22 mouse cellular contexts compared by ENCODE assay signal in the genomic region with DNA sequence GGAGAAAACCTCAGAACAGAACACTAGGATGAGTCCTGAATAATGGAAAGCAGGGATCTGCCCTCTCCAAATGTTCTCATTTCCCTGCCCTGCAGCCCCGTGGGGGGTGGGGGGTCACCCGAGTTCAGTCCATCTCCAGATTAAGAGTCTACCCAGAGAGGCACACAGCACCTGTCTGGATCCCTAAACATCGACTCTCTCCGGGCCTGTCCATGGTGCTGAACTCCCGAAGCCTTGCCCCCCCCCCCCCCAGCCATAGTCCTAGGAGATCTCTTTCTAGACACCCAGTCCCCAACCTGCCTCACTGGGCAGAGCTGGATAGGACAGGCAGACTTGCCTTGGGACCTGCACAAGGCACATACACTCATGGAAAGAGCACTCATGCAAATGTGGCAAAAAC. TPM values are rescaled to one million over a fixed set of nuclear protein-coding genes. Genes with fewer than 3 reads are reported as not detected.
DNase-seq lines count a peak whose midpoint lies in the region; ATAC-seq and TF ChIP-seq lines count a peak whose summit lies in the region.
"Had no signal": no experiment of that assay in that cellular context is flagged by ENCODE, and none has a peak within 500 bp of the region (broad histone marks: within the 10 kb centered on the region; RNA-seq: fewer than 3 reads in every experiment).

No protein-coding gene starts in this region.

- H3K9me3 ChIP-seq in lung, embryonic 14.5 days (ENCODE audit: low read depth, low read length) = no peaks in the 10 kb centered on the region
- no peaks in the 10 kb centered on the region for H3K9me3 ChIP-seq in neural tube, embryonic 11.5 days (ENCODE audit: control insufficient read depth, low read length)
- H3K9me3 ChIP-seq: G1E had no signal

- H3K27ac ChIP-seq in lung, embryonic 14.5 days (ENCODE audit: low read depth) = no peak overlapping the region
- H3K27ac ChIP-seq in neural tube, embryonic 11.5 days (ENCODE audit: low read depth, low read length) = no peak overlapping the region

- no peaks in the 10 kb centered on the region for H3K36me3 ChIP-seq in lung, embryonic 14.5 days (ENCODE audit: insufficient read depth)
- no peaks in the 10 kb centered on the region for H3K36me3 ChIP-seq in neural tube, embryonic 11.5 days (ENCODE audit: control insufficient read depth, insufficient read depth, low read length)
- H3K36me3 ChIP-seq: G1E had no signal

- no peak for TF ChIP-seq POLR2A in lung, adult 2 months (IDR thresholded peaks at IDR 0.05; ENCODE audit: borderline replicate concordance, extremely low read depth, low read depth, low read length)

- H3K4me1 ChIP-seq in lung, embryonic 14.5 days (ENCODE audit: insufficient read depth) = no peaks in the 10 kb centered on the region
- no peaks in the 10 kb centered on the region for H3K4me1 ChIP-seq in lung, adult 2 months (ENCODE audit: control insufficient read depth, insufficient read depth, low read length)
- H3K4me1 ChIP-seq in neural tube, embryonic 11.5 days (ENCODE audit: control insufficient read depth, insufficient read depth, low read length) = no peaks in the 10 kb centered on the region

- TF ChIP-seq CTCF in lung, embryonic 14.5 days (IDR thresholded peaks at IDR 0.05; ENCODE audit: low read depth) = no peak
- TF ChIP-seq CTCF in lung, adult 2 months (IDR thresholded peaks at IDR 0.05; ENCODE audit: insufficient read depth, low read length) = no peak

- no peaks in the 10 kb centered on the region for H3K27me3 ChIP-seq in lung, embryonic 14.5 days (ENCODE audit: insufficient read depth, low read length)
- H3K27me3 ChIP-seq in neural tube, embryonic 11.5 days (ENCODE audit: control insufficient read depth, insufficient read depth, low read length) = no peaks in the 10 kb centered on the region

- H3K9ac ChIP-seq in lung, embryonic 14.5 days = no peak overlapping the region
- no peak overlapping the region for H3K9ac ChIP-seq in neural tube, embryonic 11.5 days (ENCODE audit: low read length)

- 13% methylated on average over 5 of the region's 5 CpGs for WGBS in lung, embryonic 14.5 days
- WGBS in lung, adult 2 months = 14% methylated on average over 5 of the region's 5 CpGs
- WGBS in neural tube, embryonic 11.5 days = 24% methylated on average over 5 of the region's 5 CpGs

- H3K4me3 ChIP-seq in lung, embryonic 14.5 days (ENCODE audit: low read depth, low read length) = no peak overlapping the region
- H3K4me3 ChIP-seq in lung, adult 2 months (replicated peaks; ENCODE audit: extremely low read depth, low read depth, low read length) = no peak overlapping the region
- no peak overlapping the region for H3K4me3 ChIP-seq in neural tube, embryonic 11.5 days (ENCODE audit: low read depth, low read length)

- no peak for ATAC-seq in lung, embryonic 14.5 days (ENCODE audit: insufficient read depth)
- 0 out of 2 replicates have a peak, but pooled peaks have one; percentile 29 for ATAC-seq in common myeloid progenitor, adult 5-6 weeks (replicated peaks; ENCODE audit: low read depth, poor library complexity, severe bottlenecking)
- no peak for ATAC-seq in neural tube, embryonic 11.5 days (ENCODE audit: insufficient read depth, low FRiP score, low TSS enrichment)

- H3K4me2 ChIP-seq in lung, embryonic 14.5 days = no peak overlapping the region
- H3K4me2 ChIP-seq in neural tube, embryonic 11.5 days (ENCODE audit: low read depth) = no peak overlapping the region

- peak; percentile 29 for DNase-seq in embryo, embryonic 10.5 days (ENCODE audit: low spot score)
- DNase-seq in embryo, embryonic 10 days (ENCODE audit: low spot score) = no peak
- peak; percentile 33 for DNase-seq in lung, embryonic 14.5 days
- DNase-seq in lung, adult 2 months = no peak
- DNase-seq in neural tube, embryonic 11.5 days (ENCODE audit: low spot score) = peak; percentile 18
- no peak for DNase-seq in cerebellum, adult 9-10 months
- no peak for DNase-seq in urinary bladder, postnatal 4 days (ENCODE audit: low spot score in 2 of 2)
- DNase-seq: cerebellum, adult 11-12 months; gastrocnemius, postnatal 14 days; heart, postnatal 14 days; layer of hippocampus, adult 9-11 months; right cerebral cortex, adult 18-20 months; thymus, postnatal 14 days had no signal

RNA-seq across cellular contexts. Expression of a gene that starts 29.4 kb away (rescaled TPM):
- not detected in 2 replicates for polyA plus RNA-seq in lung, embryonic 14.5 days (2014; fragmentation: Nextera tagmentation; extraction: Ambion mirVana)
- not detected in 2 replicates for polyA plus RNA-seq in lung, adult 2 months (2012; rRNA removed)
- total RNA-seq in common myeloid progenitor, adult 5-6 weeks (2017) = not detected in 2 replicates
- polyA plus RNA-seq in neural tube, embryonic 11.5 days (2014; fragmentation: Nextera tagmentation; extraction: Ambion mirVana) = not detected in 2 replicates
- total RNA-seq: G1E; gastrocnemius, postnatal 14 days; heart, postnatal 14 days; liver, adult 2 months; megakaryocyte progenitor cell, adult 5-6 weeks; neutrophil, adult 5-6 weeks had no signal
- polyA plus RNA-seq: brain, embryonic 14.5 days; G1E; kidney, embryonic 16.5 days; liver, adult 2 months; lung, embryonic 16.5 days; stomach, embryonic 14.5 days had no signal

Comparison
In these comparisons a context has a peak if more than half of its experiments do, and no peak if none do; other contexts are left out.
1. DNase-seq: peak in embryo, embryonic 10.5 days (single experiment), lung, embryonic 14.5 days (single experiment) and neural tube, embryonic 11.5 days (single experiment); none in embryo, embryonic 10 days (single experiment), lung, adult 2 months (single experiment), cerebellum, adult 9-10 months (single experiment) and urinary bladder, postnatal 4 days (0 of 2).